Mouse (Mus musculus) gastrocnemius, postnatal 10 days (tissue): Measurements from ENCODE around the gene Rbbp9. TPM values are rescaled to one million over a fixed set of nuclear protein-coding genes. Genes with fewer than 3 reads are reported as not detected.

ENCODE experiments used
- DNase-seq: peaks from one replicate; pipeline ENCODE4 v3.0.0; 2021; ENCODE audit warnings: mixed read lengths
- total RNA-seq, 2 experiments: library from RNA; stranded (reverse); gene quantifications; 2 replicates each; pipeline ENCODE4 v1.2.3; 2021

Rbbp9 gene
- total RNA-seq, 2 experiments from 2014 or later, result 9.0 to 9.9 TPM

DNA sequence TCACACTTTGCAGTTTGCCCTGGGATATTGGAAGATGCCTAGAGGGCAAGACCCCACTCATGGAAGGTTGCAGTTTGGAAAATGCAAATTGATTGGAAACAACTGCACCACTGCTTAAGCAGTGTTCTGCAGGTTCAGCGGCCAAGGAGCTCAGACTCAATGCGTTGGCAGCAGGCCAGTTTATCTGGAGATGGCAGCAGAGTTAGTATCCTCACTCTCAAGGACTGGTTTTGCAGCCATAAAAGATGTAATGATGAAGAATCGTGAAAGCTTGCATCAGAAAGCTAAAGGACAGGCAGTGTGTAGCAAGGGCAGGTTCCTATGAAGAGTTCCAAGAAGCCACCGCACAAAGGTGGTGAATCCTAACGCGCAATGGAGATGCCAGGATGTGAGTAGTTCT is 48.5 kb downstream of the Rbbp9 start:
- DNase-seq, result no peak

Other genes with a start within 250 kb of the Rbbp9 start
- gene Ovol2, start 218.7 kb downstream of the Rbbp9 start, total RNA-seq, result not detected
- 10 to 100 TPM; 21.9 to 22.3 TPM for gene Kat14, start 181.9 kb downstream of the Rbbp9 start, total RNA-seq
- gene Pet117, start 181.9 kb downstream of the Rbbp9 start, total RNA-seq, result 1 to 10 TPM; 3.2 to 9.1 TPM
- gene Dzank1, start 23.5 kb downstream of the Rbbp9 start, total RNA-seq, result 1 to 10 TPM in 1 of 2 experiments, under 1 TPM in 1; 0.68 to 1.2 TPM
- 10 to 100 TPM; 11.8 TPM for gene Polr3f, start 23.2 kb downstream of the Rbbp9 start, total RNA-seq
- gene Sec23b, start 5.4 kb upstream of the Rbbp9 start, total RNA-seq, result 10 to 100 TPM; 15.1 to 21.3 TPM
- 10 to 100 TPM; 45.4 to 49.9 TPM for gene Smim26, start 43.2 kb upstream of the Rbbp9 start, total RNA-seq
- gene Dtd1, start 49.0 kb upstream of the Rbbp9 start, total RNA-seq, result 10 to 100 TPM; 14.2 to 15.8 TPM